Mouse (Mus musculus): ENCODE results near the gene Kctd6. TPM values are rescaled to one million over a fixed set of nuclear protein-coding genes. Genes with fewer than 3 reads are reported as not detected.
A peak's percentile ranks its signal among the peaks of the same experiment; 100 is the strongest.
"Not testable (repeated sequence)": the region's sequence is repeated elsewhere in the genome, so short reads cannot be mapped to it uniquely, and the experiment has no call there.

Kctd6 gene
- 2.0 and 3.0 TPM in 2 replicates for polyA plus RNA-seq (2015; fragmentation: Nextera tagmentation; extraction: Ambion mirVana)

DNA sequence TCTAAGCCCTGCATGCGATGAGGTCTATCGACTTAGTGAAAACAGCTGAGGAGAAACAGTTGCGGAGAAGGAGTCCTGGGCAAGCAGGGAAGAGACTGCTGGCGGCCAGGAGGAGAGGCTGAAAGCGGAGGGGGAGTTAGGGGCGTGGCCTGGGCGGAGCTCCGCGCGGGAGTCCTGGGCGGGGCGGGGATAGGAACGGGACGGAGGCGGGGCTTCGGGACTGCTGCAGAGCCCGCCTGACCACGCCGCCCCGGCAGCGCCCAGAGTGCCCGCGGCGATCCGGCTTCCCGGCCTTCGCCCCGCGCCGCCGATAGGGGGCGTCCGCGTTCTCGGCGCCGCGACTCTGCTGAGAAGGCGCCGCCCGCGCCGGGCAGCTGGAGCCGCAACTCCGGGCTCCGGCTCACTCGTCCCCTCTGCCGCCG lies at the start of gene Kctd6:
TSS of gene Kctd6 (plus strand) at position 338 of the 422 bp plus-strand sequence.
- Histone ChIP-seq H3K4me2 (ENCODE audit: low read depth, low read length) (peak within 1 kb of the TSS; percentile 64), H3K36me3 (ENCODE audit: control insufficient read depth, insufficient read depth, low read length) (no peaks in the 10 kb centered on the region), H3K9ac (ENCODE audit: low read length) (peak within 1 kb of the TSS; percentile 98), H3K4me1 (ENCODE audit: control insufficient read depth, insufficient read depth, low read length) (peaks cover 20% of the 10 kb centered on the region), H3K4me3 (replicated peaks; ENCODE audit: low read length) (peak within 1 kb of the TSS; percentile 73), H3K27me3 (ENCODE audit: control insufficient read depth, insufficient read depth, low read length) (no peaks in the 10 kb centered on the region), H3K9me3 (replicated peaks; ENCODE audit: control insufficient read depth, low read length) (no peaks in the 10 kb centered on the region), H3K27ac (ENCODE audit: low read length) (peak within 1 kb of the TSS; percentile 94)
- peak; percentile 99 for ATAC-seq (ENCODE audit: insufficient read depth, low FRiP score)
- under 1% methylated on average over 29 of the region's 49 CpGs for WGBS

DNA sequence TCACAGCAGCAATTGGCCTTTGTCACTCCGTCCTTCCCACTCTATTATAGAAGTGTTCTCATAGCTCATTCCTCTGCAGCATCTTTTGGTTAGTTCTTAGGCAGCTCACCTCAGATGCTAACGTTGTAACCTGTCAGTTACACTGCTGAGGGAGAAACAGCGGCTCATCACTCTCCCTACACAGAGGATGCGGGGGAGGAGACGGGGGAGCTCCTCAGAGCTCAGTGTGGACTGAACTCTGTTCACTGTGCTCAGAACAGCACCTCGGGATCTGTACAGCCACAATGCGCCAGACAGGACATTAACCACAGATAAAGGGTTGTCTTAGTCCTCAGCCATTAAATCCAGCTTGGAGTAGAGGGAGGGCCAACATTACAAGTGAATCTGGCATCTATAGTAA lies 49.5 kb upstream of the Kctd6 start:
- no peak overlapping the region for H3K9ac ChIP-seq (ENCODE audit: low read length)
- peaks cover 25% of the 10 kb centered on the region for H3K36me3 ChIP-seq (ENCODE audit: control insufficient read depth, insufficient read depth, low read length)
- ATAC-seq (ENCODE audit: insufficient read depth, low FRiP score), result no peak

DNA sequence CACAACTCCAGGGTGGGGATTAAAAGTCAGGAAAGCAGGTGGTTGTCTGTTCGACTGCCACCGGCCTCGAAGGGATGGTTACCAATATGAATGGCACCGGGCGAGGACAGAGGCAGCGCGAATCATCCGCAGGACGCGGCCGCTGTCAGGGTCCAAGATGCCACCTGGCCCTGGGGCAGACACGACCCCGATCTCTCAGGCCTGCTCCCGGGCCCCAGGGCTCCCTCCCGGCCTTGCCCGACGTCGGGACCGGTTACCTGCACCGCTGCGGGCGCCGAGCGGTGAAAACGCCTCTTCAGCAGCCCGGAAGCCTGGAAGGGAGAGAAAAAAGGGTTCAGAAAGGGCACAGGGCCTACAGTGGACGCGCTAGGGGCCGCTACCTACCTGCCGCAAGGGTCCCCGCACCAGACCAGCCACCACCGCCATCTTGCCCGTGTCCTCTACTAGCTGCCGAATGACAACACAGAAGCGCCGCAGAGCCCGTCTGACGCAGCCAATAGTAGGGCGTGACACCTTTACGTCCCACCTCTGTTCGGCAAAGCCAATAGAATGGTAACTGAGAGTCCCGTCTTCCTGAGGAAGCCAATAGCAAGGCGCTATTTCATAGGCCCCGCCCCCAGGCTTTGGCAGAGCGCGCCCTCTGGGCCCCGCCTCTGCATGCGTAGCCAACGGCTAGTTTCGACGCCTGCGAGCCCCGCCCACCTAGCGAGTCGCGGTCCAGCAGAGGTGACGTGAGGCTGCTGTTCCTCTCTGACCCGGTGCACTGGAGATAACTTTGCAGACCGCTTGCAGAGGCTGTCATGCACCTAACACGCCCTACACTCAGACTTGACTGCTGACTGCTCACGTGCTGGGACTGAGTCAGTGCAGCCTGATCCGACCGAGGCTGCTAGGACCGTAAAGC lies 41.2 kb upstream of the Kctd6 start, which contains the start of gene Pdhb:
TSS of gene Pdhb (minus strand) at position 519 of the 904 bp plus-strand sequence.
- no peaks in the 10 kb centered on the region for H3K9me3 ChIP-seq (replicated peaks; ENCODE audit: control insufficient read depth, low read length)
- peak within 1 kb of the TSS; percentile 89 for H3K27ac ChIP-seq (ENCODE audit: low read length)
- ATAC-seq (ENCODE audit: insufficient read depth, low FRiP score), result peak; percentile 99
- peaks cover 17% of the 10 kb centered on the region for H3K36me3 ChIP-seq (ENCODE audit: control insufficient read depth, insufficient read depth, low read length)
- H3K27me3 ChIP-seq (ENCODE audit: control insufficient read depth, insufficient read depth, low read length), result no peaks in the 10 kb centered on the region
- peak within 1 kb of the TSS; percentile 90 for H3K4me2 ChIP-seq (ENCODE audit: low read depth, low read length)
- under 1% methylated on average over 64 of the region's 64 CpGs for WGBS
- peak within 1 kb of the TSS; percentile 97 for H3K4me3 ChIP-seq (replicated peaks; ENCODE audit: low read length)
- H3K9ac ChIP-seq (ENCODE audit: low read length), result peak within 1 kb of the TSS; percentile 94
- H3K4me1 ChIP-seq (ENCODE audit: control insufficient read depth, insufficient read depth, low read length), result peaks cover 11% of the 10 kb centered on the region

More for the DNA sequence above, 49.5 kb upstream of the Kctd6 start:
- no peaks in the 10 kb centered on the region for H3K9me3 ChIP-seq (replicated peaks; ENCODE audit: control insufficient read depth, low read length)
- no peak overlapping the region for H3K4me3 ChIP-seq (replicated peaks; ENCODE audit: low read length)
- H3K4me2 ChIP-seq (ENCODE audit: low read depth, low read length), result no peak overlapping the region
- H3K4me1 ChIP-seq (ENCODE audit: control insufficient read depth, insufficient read depth, low read length), result no peaks in the 10 kb centered on the region
- WGBS, result 79% methylated on average over 7 of the region's 7 CpGs
- no peak overlapping the region for H3K27ac ChIP-seq (ENCODE audit: low read length)
- no peaks in the 10 kb centered on the region for H3K27me3 ChIP-seq (ENCODE audit: control insufficient read depth, insufficient read depth, low read length)

DNA sequence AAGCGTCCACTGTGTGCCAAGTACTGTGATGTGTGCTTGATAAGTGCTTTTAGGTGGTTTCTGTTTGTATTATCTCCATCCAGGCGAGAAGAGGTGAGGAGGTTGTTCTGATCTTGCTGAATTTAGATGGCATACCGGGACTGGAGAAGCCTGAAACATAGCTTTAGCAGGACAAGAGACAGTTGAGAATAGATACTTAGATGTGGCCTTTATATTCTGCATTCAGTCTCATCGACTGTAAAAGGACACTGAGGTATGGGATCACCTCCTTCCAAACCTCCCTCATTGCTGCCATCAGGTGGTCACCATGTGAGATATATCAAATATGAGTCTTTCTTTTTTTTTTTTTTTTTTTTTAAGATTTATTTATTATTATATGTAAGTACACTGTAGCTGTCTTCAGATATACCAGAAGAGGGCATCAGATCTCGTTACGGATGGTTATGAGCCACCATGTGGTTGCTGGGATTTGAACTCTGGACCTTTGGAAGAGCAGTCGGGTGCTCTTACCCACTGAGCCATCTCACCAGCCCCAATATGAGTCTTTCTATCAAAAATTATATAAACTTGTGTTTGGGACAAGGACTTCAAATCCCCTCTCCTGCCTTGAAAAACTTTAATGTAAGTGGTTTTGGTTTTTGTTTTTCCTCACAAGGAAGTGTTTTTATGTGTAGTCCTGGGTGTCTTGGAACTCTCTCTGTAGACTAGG lies 40.2 kb upstream of the Kctd6 start:
- Histone ChIP-seq H3K4me3 (replicated peaks; ENCODE audit: low read length) (peak overlapping the region; percentile 97), H3K9ac (ENCODE audit: low read length) (peak overlapping the region; percentile 75), H3K27ac (ENCODE audit: low read length) (peak overlapping the region; percentile 85), H3K4me2 (ENCODE audit: low read depth, low read length) (peak overlapping the region; percentile 90), H3K4me1 (ENCODE audit: control insufficient read depth, insufficient read depth, low read length) (peaks cover 11% of the 10 kb centered on the region), H3K36me3 (ENCODE audit: control insufficient read depth, insufficient read depth, low read length) (peaks cover 17% of the 10 kb centered on the region)
- ATAC-seq (ENCODE audit: insufficient read depth, low FRiP score); H3K27me3 ChIP-seq (ENCODE audit: control insufficient read depth, insufficient read depth, low read length); H3K9me3 ChIP-seq (replicated peaks; ENCODE audit: control insufficient read depth, low read length): not testable (repeated sequence)
- 18% methylated on average over 5 of the region's 7 CpGs for WGBS

DNA sequence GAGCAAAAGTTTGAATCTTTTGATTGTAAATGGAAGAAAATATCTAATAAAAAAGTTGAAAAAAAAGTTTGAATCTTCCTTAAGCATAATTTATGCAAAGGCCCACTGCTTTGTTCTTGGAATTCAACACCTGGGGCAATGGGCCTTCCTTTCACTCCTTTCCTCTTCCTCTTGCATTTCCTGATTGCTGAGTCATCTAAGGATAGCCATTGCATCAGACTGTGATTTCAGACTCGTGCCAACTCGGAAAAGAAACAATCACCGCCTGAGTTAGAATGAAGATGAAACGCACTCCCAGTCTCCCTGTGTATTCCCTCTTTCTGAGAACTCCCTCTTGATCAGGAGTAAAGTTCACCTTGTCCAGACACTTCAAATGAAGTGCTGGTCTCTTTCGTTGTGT lies 39.3 kb upstream of the Kctd6 start:
- Histone ChIP-seq H3K9me3 (replicated peaks; ENCODE audit: control insufficient read depth, low read length) (no peaks in the 10 kb centered on the region), H3K4me1 (ENCODE audit: control insufficient read depth, insufficient read depth, low read length) (peaks cover 11% of the 10 kb centered on the region), H3K27me3 (ENCODE audit: control insufficient read depth, insufficient read depth, low read length) (no peaks in the 10 kb centered on the region), H3K27ac (ENCODE audit: low read length) (no peak overlapping the region), H3K4me2 (ENCODE audit: low read depth, low read length) (no peak overlapping the region), H3K36me3 (ENCODE audit: control insufficient read depth, insufficient read depth, low read length) (peaks cover 10% of the 10 kb centered on the region), H3K4me3 (replicated peaks; ENCODE audit: low read length) (no peak overlapping the region), H3K9ac (ENCODE audit: low read length) (no peak overlapping the region)
- WGBS, result 82% methylated on average over 5 of the region's 5 CpGs
- ATAC-seq (ENCODE audit: insufficient read depth, low FRiP score), result no peak

DNA sequence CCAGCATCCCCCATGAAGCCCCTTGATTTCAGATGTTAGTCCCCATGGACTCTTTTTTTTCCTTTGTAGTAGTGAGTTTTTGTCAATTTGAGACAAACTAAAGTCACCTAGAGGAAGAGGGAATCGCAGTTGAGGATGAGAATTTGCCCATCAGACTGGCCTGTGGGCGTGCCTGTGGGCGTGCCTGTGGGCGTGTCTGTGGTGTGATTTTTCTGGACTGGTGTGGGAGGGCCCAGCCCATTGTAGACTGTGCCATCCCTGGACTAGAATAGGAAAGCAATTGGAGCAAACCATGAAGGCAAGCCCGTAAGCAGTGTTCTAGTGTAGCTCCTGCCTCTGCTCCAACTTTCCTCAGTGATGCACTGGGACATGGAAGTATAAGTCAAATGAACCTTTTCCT lies 37.7 kb upstream of the Kctd6 start:
- H3K4me2 ChIP-seq (ENCODE audit: low read depth, low read length), result no peak overlapping the region
- no peaks in the 10 kb centered on the region for H3K9me3 ChIP-seq (replicated peaks; ENCODE audit: control insufficient read depth, low read length)
- WGBS, result 48% methylated on average over 5 of the region's 5 CpGs
- H3K4me3 ChIP-seq (replicated peaks; ENCODE audit: low read length), result no peak overlapping the region
- H3K36me3 ChIP-seq (ENCODE audit: control insufficient read depth, insufficient read depth, low read length), result peaks cover 2% of the 10 kb centered on the region; the same call in 1 of the 2 replicates
- ATAC-seq (ENCODE audit: insufficient read depth, low FRiP score), result no peak
- peaks cover 11% of the 10 kb centered on the region for H3K4me1 ChIP-seq (ENCODE audit: control insufficient read depth, insufficient read depth, low read length)
- no peak overlapping the region for H3K27ac ChIP-seq (ENCODE audit: low read length)
- H3K9ac ChIP-seq (ENCODE audit: low read length), result no peak overlapping the region
- no peaks in the 10 kb centered on the region for H3K27me3 ChIP-seq (ENCODE audit: control insufficient read depth, insufficient read depth, low read length)

DNA sequence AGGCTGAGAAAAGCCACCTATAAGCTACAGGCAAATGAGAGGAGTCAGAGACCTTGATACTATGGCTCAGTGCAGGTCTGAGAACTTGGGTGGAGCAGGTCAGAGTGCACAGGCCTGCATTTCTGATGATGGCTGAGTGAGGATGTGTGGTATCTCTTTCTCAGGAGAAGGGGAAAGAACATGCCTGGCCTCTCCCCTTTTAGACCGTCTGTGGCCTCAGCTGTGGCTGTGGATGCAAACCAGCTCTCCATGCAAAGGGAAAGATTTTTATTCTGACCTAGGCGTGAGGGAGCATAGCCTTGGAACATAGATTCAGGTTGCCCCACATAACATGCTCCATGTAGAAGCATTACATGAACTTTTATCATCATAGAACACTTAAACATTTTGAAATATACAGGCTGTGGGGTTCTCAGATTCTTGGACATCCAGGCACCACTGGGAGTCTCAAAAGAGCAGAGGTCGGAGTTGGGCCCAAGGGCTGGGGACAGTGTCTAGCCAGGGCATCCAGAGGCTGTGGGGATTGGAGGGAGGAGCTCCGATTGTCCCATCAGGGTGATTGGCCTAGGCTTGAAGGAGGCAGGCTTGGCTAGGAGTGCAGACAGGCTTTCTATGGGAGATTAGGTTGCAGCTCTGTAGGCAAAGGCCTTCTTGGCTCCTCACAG lies 33.4 kb upstream of the Kctd6 start:
- ATAC-seq (ENCODE audit: insufficient read depth, low FRiP score), result no peak
- no peaks in the 10 kb centered on the region for H3K9me3 ChIP-seq (replicated peaks; ENCODE audit: control insufficient read depth, low read length)
- H3K27me3 ChIP-seq (ENCODE audit: control insufficient read depth, insufficient read depth, low read length), result no peaks in the 10 kb centered on the region
- WGBS, result 70% methylated on average over 4 of the region's 4 CpGs
- no peak overlapping the region for H3K4me3 ChIP-seq (replicated peaks; ENCODE audit: low read length)
- no peaks in the 10 kb centered on the region for H3K36me3 ChIP-seq (ENCODE audit: control insufficient read depth, insufficient read depth, low read length)
- H3K4me2 ChIP-seq (ENCODE audit: low read depth, low read length), result no peak overlapping the region
- H3K4me1 ChIP-seq (ENCODE audit: control insufficient read depth, insufficient read depth, low read length), result no peaks in the 10 kb centered on the region
- no peak overlapping the region for H3K27ac ChIP-seq (ENCODE audit: low read length)
- no peak overlapping the region for H3K9ac ChIP-seq (ENCODE audit: low read length)

DNA sequence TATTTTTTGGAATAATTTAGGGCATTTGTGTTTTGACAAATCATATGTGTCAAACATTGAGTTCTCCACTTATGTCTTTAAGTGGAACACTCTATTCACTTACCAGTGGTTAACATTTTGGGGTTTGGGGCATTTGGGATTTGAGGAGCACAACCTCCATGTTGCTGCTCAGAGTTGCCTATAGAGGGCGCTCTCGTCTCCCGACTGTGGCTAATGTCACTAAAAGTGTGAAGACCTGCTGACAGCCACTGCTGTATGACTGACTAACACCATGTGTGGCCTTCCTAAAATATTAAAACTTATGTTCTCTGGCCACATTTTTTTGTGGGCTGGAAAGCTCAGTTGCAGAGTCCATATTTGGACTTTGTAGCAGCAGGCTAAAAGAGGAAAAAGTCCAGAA lies 30.6 kb upstream of the Kctd6 start:
- no peak for ATAC-seq (ENCODE audit: insufficient read depth, low FRiP score)
- 53% methylated on average over 3 of the region's 3 CpGs for WGBS
- Histone ChIP-seq H3K4me3 (replicated peaks; ENCODE audit: low read length) (no peak overlapping the region), H3K9me3 (replicated peaks; ENCODE audit: control insufficient read depth, low read length) (no peaks in the 10 kb centered on the region), H3K9ac (ENCODE audit: low read length) (no peak overlapping the region), H3K27me3 (ENCODE audit: control insufficient read depth, insufficient read depth, low read length) (no peaks in the 10 kb centered on the region), H3K36me3 (ENCODE audit: control insufficient read depth, insufficient read depth, low read length) (no peaks in the 10 kb centered on the region), H3K4me2 (ENCODE audit: low read depth, low read length) (no peak overlapping the region), H3K27ac (ENCODE audit: low read length) (no peak overlapping the region), H3K4me1 (ENCODE audit: control insufficient read depth, insufficient read depth, low read length) (no peaks in the 10 kb centered on the region)
